In genomic region chr17:83933743-83934142, GRCm38 (mm10) we compare ENCODE assay signal across 20 mouse cellular contexts.
A peak's percentile ranks its signal among the peaks of the same experiment; 100 is the strongest.
DNase-seq lines count a peak whose midpoint lies in the region; ATAC-seq and TF ChIP-seq lines count a peak whose summit lies in the region.
"Had no signal": no experiment of that assay in that cellular context is flagged by ENCODE, and none has a peak within 500 bp of the region (broad histone marks: within the 10 kb centered on the region; RNA-seq: fewer than 3 reads in every experiment).

No protein-coding gene starts in this region.

- no peak overlapping the region for H3K4me3 ChIP-seq in gastrocnemius, adult 2 months
- H3K4me3 ChIP-seq in CH12.LX (replicated peaks in 1 of 3; ENCODE audit: low read depth in 2 of 3, low read length in 2 of 3, poor library complexity in 1 of 3), result no peak overlapping the region
- H3K4me3 ChIP-seq in embryonic facial prominence, embryonic 14.5 days (ENCODE audit: low read depth, low read length), result no peak overlapping the region
- H3K4me3 ChIP-seq in limb, embryonic 13.5 days, result no peak overlapping the region
- H3K4me3 ChIP-seq in midbrain, embryonic 16.5 days (ENCODE audit: low read depth, low read length), result no peak overlapping the region
- no peak overlapping the region for H3K4me3 ChIP-seq in hindbrain, postnatal 0 days (ENCODE audit: low read length)
- H3K4me3 ChIP-seq: heart, embryonic 13.5 days; hindbrain, embryonic 10.5 days; intestine, embryonic 15.5 days had no signal

- WGBS in embryonic facial prominence, embryonic 14.5 days, result 48% methylated on average over 10 of the region's 10 CpGs
- WGBS in limb, embryonic 13.5 days, result 31% methylated on average over 10 of the region's 10 CpGs
- WGBS in midbrain, embryonic 16.5 days, result 92% methylated on average over 10 of the region's 10 CpGs
- 87% methylated on average over 10 of the region's 10 CpGs for WGBS in hindbrain, postnatal 0 days

- no peak overlapping the region for H3K27ac ChIP-seq in gastrocnemius, adult 2 months
- H3K27ac ChIP-seq in CH12.LX (ENCODE audit: insufficient read depth, low read depth), result no peak overlapping the region
- 0 out of 2 replicates have a peak overlapping the region, but pooled peaks have one; percentile 31 for H3K27ac ChIP-seq in embryonic facial prominence, embryonic 14.5 days (replicated peaks; ENCODE audit: low read depth, low read length)
- peak overlapping the region; percentile 62; the same call in 1 of the 2 replicates for H3K27ac ChIP-seq in limb, embryonic 13.5 days
- no peak overlapping the region for H3K27ac ChIP-seq in midbrain, embryonic 16.5 days (ENCODE audit: low read length)
- H3K27ac ChIP-seq in hindbrain, postnatal 0 days, result no peak overlapping the region
- H3K27ac ChIP-seq: heart, embryonic 13.5 days; intestine, embryonic 15.5 days had no signal

- in situ Hi-C loops in CH12.LX (cut with MboI; ENCODE audit: low pct_ligation_motif_present, low pct_unique_long_range_greater_than_20kb, low sequenced_read_pairs), result no loop called here

- peaks cover 11 to 42% of the 10 kb centered on the region in 2 experiments for H3K4me1 ChIP-seq in CH12.LX (ENCODE audit: control insufficient read depth in 1 of 2, insufficient read depth in 2 of 2)
- peaks cover 19% of the 10 kb centered on the region for H3K4me1 ChIP-seq in embryonic facial prominence, embryonic 14.5 days (ENCODE audit: control insufficient read depth, insufficient read depth, low read length)
- peaks cover 38% of the 10 kb centered on the region for H3K4me1 ChIP-seq in limb, embryonic 13.5 days
- peaks cover 3% of the 10 kb centered on the region; the same call in 1 of the 2 replicates for H3K4me1 ChIP-seq in midbrain, embryonic 16.5 days (ENCODE audit: control insufficient read depth, insufficient read depth, low read length)
- peaks cover 13% of the 10 kb centered on the region; the same call in 1 of the 2 replicates for H3K4me1 ChIP-seq in hindbrain, postnatal 0 days (ENCODE audit: insufficient read depth, low read length)

- peak; percentile 17 for DNase-seq in gastrocnemius, adult 2 months
- no peak for DNase-seq in gastrocnemius, adult 18-20 months (ENCODE audit: low spot score)
- no peak for DNase-seq in CH12.LX (ENCODE audit: extremely low read depth)
- peak; percentile 36 for DNase-seq in embryonic facial prominence, embryonic 14.5 days (ENCODE audit: low spot score)
- no peak for DNase-seq in kidney, adult 8-10 months
- DNase-seq in hindbrain, postnatal 0 days (ENCODE audit: low spot score), result no peak
- DNase-seq: adrenal gland, postnatal 36 days; cerebellum, postnatal 14 days; gastrocnemius, postnatal 36 days; kidney, postnatal 14 days; left cerebral cortex, postnatal 4 days; lung, adult 18-20 months; lung, postnatal 36 days had no signal

- H3K79me2 ChIP-seq in CH12.LX (replicated peaks; ENCODE audit: control insufficient read depth, extremely low read depth, insufficient read depth, poor library complexity, severe bottlenecking), result no peaks in the 10 kb centered on the region

- no peaks in the 10 kb centered on the region for H3K9me3 ChIP-seq in CH12.LX (replicated peaks; ENCODE audit: low read length)
- no peaks in the 10 kb centered on the region for H3K9me3 ChIP-seq in embryonic facial prominence, embryonic 14.5 days (ENCODE audit: control insufficient read depth, low read length)
- no peaks in the 10 kb centered on the region for H3K9me3 ChIP-seq in limb, embryonic 13.5 days
- no peaks in the 10 kb centered on the region for H3K9me3 ChIP-seq in midbrain, embryonic 16.5 days (replicated peaks; ENCODE audit: control insufficient read depth, low read length, poor library complexity, severe bottlenecking)
- H3K9me3 ChIP-seq in hindbrain, postnatal 0 days (ENCODE audit: low read length), result no peaks in the 10 kb centered on the region
- H3K9me3 ChIP-seq: heart, embryonic 13.5 days; hindbrain, embryonic 10.5 days; intestine, embryonic 15.5 days had no signal

- dilution Hi-C loops in CH12.LX (cut with MboI; ENCODE audit: extremely low pct_ligation_motif_present, extremely low pct_unique_long_range_greater_than_20kb, low sequenced_read_pairs), result no loop called here

- H3K4me2 ChIP-seq in CH12.LX (ENCODE audit: insufficient read depth, low read depth, poor library complexity, severe bottlenecking), result no peak overlapping the region
- no peak overlapping the region for H3K4me2 ChIP-seq in embryonic facial prominence, embryonic 14.5 days (ENCODE audit: low read depth, low read length)
- H3K4me2 ChIP-seq in limb, embryonic 13.5 days (replicated peaks), result no peak overlapping the region
- H3K4me2 ChIP-seq in midbrain, embryonic 16.5 days (ENCODE audit: low read length), result no peak overlapping the region
- H3K4me2 ChIP-seq in hindbrain, postnatal 0 days (ENCODE audit: low read depth, low read length), result no peak overlapping the region
- H3K4me2 ChIP-seq: heart, embryonic 13.5 days; intestine, embryonic 15.5 days; midbrain, embryonic 11.5 days had no signal

- H3K36me3 ChIP-seq in CH12.LX (replicated peaks in 1 of 2; ENCODE audit: control insufficient read depth in 1 of 2, insufficient read depth in 1 of 2, low read length in 1 of 2), result no peaks in the 10 kb centered on the region
- H3K36me3 ChIP-seq in embryonic facial prominence, embryonic 14.5 days (ENCODE audit: control insufficient read depth, insufficient read depth, low read length), result no peaks in the 10 kb centered on the region
- H3K36me3 ChIP-seq in limb, embryonic 13.5 days, result no peaks in the 10 kb centered on the region
- no peaks in the 10 kb centered on the region for H3K36me3 ChIP-seq in midbrain, embryonic 16.5 days (ENCODE audit: control insufficient read depth, insufficient read depth, low read length)
- H3K36me3 ChIP-seq in hindbrain, postnatal 0 days (ENCODE audit: insufficient read depth, low read length), result no peaks in the 10 kb centered on the region
- H3K36me3 ChIP-seq: heart, embryonic 13.5 days; hindbrain, embryonic 10.5 days; intestine, embryonic 15.5 days had no signal

- no peak for ATAC-seq in embryonic facial prominence, embryonic 14.5 days (ENCODE audit: low read depth)
- no peak for ATAC-seq in limb, embryonic 13.5 days (ENCODE audit: low FRiP score, low read depth)
- ATAC-seq in midbrain, embryonic 16.5 days, result no peak
- no peak for ATAC-seq in hindbrain, postnatal 0 days
- ATAC-seq: activated CD4-positive, CD25-positive, alpha-beta regulatory T cell, adult 4 months; intestine, embryonic 15.5 days had no signal

- H3K9ac ChIP-seq in CH12.LX (ENCODE audit: insufficient read depth, low read depth), result no peak overlapping the region
- no peak overlapping the region for H3K9ac ChIP-seq in embryonic facial prominence, embryonic 14.5 days (ENCODE audit: low read depth, low read length)
- H3K9ac ChIP-seq in limb, embryonic 13.5 days, result no peak overlapping the region
- H3K9ac ChIP-seq in midbrain, embryonic 16.5 days (ENCODE audit: low read depth, low read length), result no peak overlapping the region
- H3K9ac ChIP-seq in hindbrain, postnatal 0 days (replicated peaks; ENCODE audit: low read length), result no peak overlapping the region
- H3K9ac ChIP-seq: heart, embryonic 13.5 days; intestine, embryonic 15.5 days had no signal

- peak; percentile 1 for TF ChIP-seq RAD21 in CH12.LX (IDR thresholded peaks at IDR 0.05; ENCODE audit: low read depth, low read length)

- intact Hi-C loops in gastrocnemius, adult 2 months (cut with DNase I), result no loop called here

- no peak for TF ChIP-seq EP300 in CH12.LX (IDR thresholded peaks at IDR 0.05; ENCODE audit: low read length)

- no peak for TF ChIP-seq CTCF in gastrocnemius, adult 2 months (IDR thresholded peaks at IDR 0.05)
- TF ChIP-seq CTCF in CH12.LX (conservative IDR thresholded peaks at IDR 0.05 in 1 of 2, IDR thresholded peaks at IDR 0.05 in 1 of 2; ENCODE audit: low read depth in 2 of 2, low read length in 2 of 2), result peak in 1 of 2 experiments; percentile 21; a peak in 1 of 4 replicates
- TF ChIP-seq CTCF in hindbrain, postnatal 0 days (IDR thresholded peaks at IDR 0.05; ENCODE audit: low read depth), result no peak

- TF ChIP-seq POLR2A in CH12.LX (IDR thresholded peaks at IDR 0.05; ENCODE audit: low read depth, low read length), result no peak

- H3K27me3 ChIP-seq in CH12.LX (replicated peaks), result no peaks in the 10 kb centered on the region
- no peaks in the 10 kb centered on the region for H3K27me3 ChIP-seq in embryonic facial prominence, embryonic 14.5 days (replicated peaks; ENCODE audit: control insufficient read depth, insufficient read depth, low read length)
- no peaks in the 10 kb centered on the region for H3K27me3 ChIP-seq in limb, embryonic 13.5 days
- no peaks in the 10 kb centered on the region for H3K27me3 ChIP-seq in midbrain, embryonic 16.5 days (ENCODE audit: control insufficient read depth, insufficient read depth, low read depth, low read length)
- H3K27me3 ChIP-seq in hindbrain, postnatal 0 days (ENCODE audit: insufficient read depth, low read length), result no peaks in the 10 kb centered on the region
- H3K27me3 ChIP-seq: heart, embryonic 13.5 days; intestine, embryonic 15.5 days had no signal

TF ChIP-seq in CH12.LX, 34 proteins besides CTCF, POLR2A, EP300 and RAD21:
- no peak for TF ChIP-seq SMC3 (IDR thresholded peaks at IDR 0.05; ENCODE audit: low read depth, low read length)
- TF ChIP-seq IRF4 (IDR thresholded peaks at IDR 0.05; ENCODE audit: low read depth, low read length), result no peak
- no peak for TF ChIP-seq ELF1 (IDR thresholded peaks at IDR 0.05; ENCODE audit: low read depth, low read length)
- no peak for TF ChIP-seq SIN3A (IDR thresholded peaks at IDR 0.05; ENCODE audit: low read length)
- TF ChIP-seq ZKSCAN1 (IDR thresholded peaks at IDR 0.05; ENCODE audit: borderline replicate concordance, low read depth, low read length), result no peak
- TF ChIP-seq BHLHE40 (IDR thresholded peaks at IDR 0.05; ENCODE audit: low read depth, low read length), result no peak
- TF ChIP-seq GABPA (IDR thresholded peaks at IDR 0.05; ENCODE audit: insufficient replicate concordance, low read depth, low read length), result no peak
- TF ChIP-seq PAX5 (IDR thresholded peaks at IDR 0.05; ENCODE audit: low read length), result no peak
- TF ChIP-seq NELFE (IDR thresholded peaks at IDR 0.05; ENCODE audit: low read depth, low read length), result no peak
- no peak for TF ChIP-seq KAT2A (IDR thresholded peaks at IDR 0.05; ENCODE audit: insufficient replicate concordance, low read length)

Comparison
In these comparisons a context has a peak if more than half of its experiments do, and no peak if none do; other contexts are left out.
1. DNase-seq: peak in gastrocnemius, adult 2 months (single experiment) and embryonic facial prominence, embryonic 14.5 days (single experiment); none in gastrocnemius, adult 18-20 months (single experiment), CH12.LX (single experiment), kidney, adult 8-10 months (0 of 2) and hindbrain, postnatal 0 days (single experiment).
2. H3K27ac ChIP-seq: peak in embryonic facial prominence, embryonic 14.5 days (single experiment) and limb, embryonic 13.5 days (single experiment); none in gastrocnemius, adult 2 months (single experiment), CH12.LX (single experiment), midbrain, embryonic 16.5 days (single experiment) and hindbrain, postnatal 0 days (single experiment).